Mouse (Mus musculus) heart, embryonic 16.5 days (tissue): ENCODE results near the gene Ftsj1. TPM values are rescaled to one million over a fixed set of nuclear protein-coding genes. Genes with fewer than 3 reads are reported as not detected.

ENCODE experiments used
- ATAC-seq: fragments of 200-750 bp; cut with Nextera tagmentation; replicated peaks from 2 replicates; pipeline ENCODE4 v1.8.0; 2017; ENCODE audit warnings: moderate number of reproducible peaks; ENCODE audit not compliant: insufficient read depth, low FRiP score; ENCODE audit errors: extremely low read depth
- H3K27ac ChIP-seq: fragments of 300-500 bp; sonication (generic); 2 replicates; pipeline ENCODE4 v1.5.1; 2014; ENCODE audit warnings: mild to moderate bottlenecking, low read length, control low read depth, moderate library complexity
- H3K27me3 ChIP-seq: fragments of 300-500 bp; sonication (generic); 2 replicates; pipeline ENCODE4 v1.6.1; 2014; ENCODE audit warnings: low read length, mixed read lengths; ENCODE audit not compliant: control insufficient read depth, insufficient read depth
- H3K36me3 ChIP-seq: fragments of 300-500 bp; sonication (generic); 2 replicates; pipeline ENCODE4 v1.6.1; 2014; ENCODE audit not compliant: control insufficient read depth, insufficient read depth
- H3K4me1 ChIP-seq: fragments of 300-500 bp; sonication (generic); 2 replicates; pipeline ENCODE4 v1.6.1; 2014; ENCODE audit warnings: low read length, mixed read lengths; ENCODE audit not compliant: control insufficient read depth, insufficient read depth
- H3K4me2 ChIP-seq: fragments of 300-500 bp; sonication (generic); 2 replicates; pipeline ENCODE4 v1.6.1; 2014; ENCODE audit warnings: low read depth, mild to moderate bottlenecking, control low read depth, low read length
- H3K4me3 ChIP-seq: fragments of 300-500 bp; sonication (generic); 2 replicates; pipeline ENCODE4 v1.5.1; 2014; ENCODE audit warnings: mild to moderate bottlenecking, control low read depth, low read length
- H3K9ac ChIP-seq: fragments of 300-500 bp; sonication (generic); 2 replicates; pipeline ENCODE4 v1.6.1; 2014; ENCODE audit warnings: low read length, control low read depth
- H3K9me3 ChIP-seq: fragments of 300-500 bp; sonication (generic); replicated peaks from 2 replicates; pipeline ENCODE4 v1.6.1; 2016; ENCODE audit warnings: low read length; ENCODE audit not compliant: control insufficient read depth
- WGBS: fragments of 180-500 bp; shearing (Covaris S2); extraction: QIAGEN DNeasy Blood & Tissue Kit; methylation state at CpG from one replicate; pipeline ENCODE4 v1.1.7; 2014; 5-methylcytosine and 5-hydroxymethylcytosine counted together
- polyA plus RNA-seq: library from polyadenylated mRNA; unstranded; fragments of >200 nt; fragmentation: Nextera tagmentation; extraction: Ambion mirVana; gene quantifications from 2 replicates; pipeline ENCODE4 v1.2.1, GENCODE M21; 2015

The Ftsj1 gene
- polyA plus RNA-seq, 1 experiment from 2014 or later: 23.8 TPM

DNA sequence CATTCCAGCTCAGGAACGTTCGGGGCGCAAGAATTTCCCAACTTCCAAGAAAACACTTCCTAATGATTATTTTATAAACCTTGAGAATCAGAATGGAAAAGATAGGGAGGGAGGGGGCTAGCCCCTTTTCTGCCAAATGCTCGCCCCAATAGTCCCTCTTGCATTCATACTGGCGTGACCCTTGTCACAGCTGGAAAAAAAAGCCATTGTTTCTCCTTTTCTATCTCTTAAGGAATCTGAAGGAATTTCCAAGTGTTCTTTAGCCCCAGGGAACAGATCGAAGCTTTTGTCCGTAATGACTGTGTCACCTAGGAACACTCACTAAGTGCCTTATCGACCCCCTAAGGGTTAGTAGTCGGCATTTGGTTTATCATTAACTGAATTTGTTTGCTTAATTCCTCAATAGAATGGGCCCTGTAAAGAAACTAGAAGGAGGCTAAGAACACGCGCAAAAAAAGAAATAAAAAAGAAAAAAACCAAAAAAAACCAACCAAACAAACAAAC is 45.5 kb downstream of the Ftsj1 start:
- H3K4me1 ChIP-seq: 0 out of 2 replicates have a peak, but pooled peaks cover 2% of the 10 kb centered on the region

DNA sequence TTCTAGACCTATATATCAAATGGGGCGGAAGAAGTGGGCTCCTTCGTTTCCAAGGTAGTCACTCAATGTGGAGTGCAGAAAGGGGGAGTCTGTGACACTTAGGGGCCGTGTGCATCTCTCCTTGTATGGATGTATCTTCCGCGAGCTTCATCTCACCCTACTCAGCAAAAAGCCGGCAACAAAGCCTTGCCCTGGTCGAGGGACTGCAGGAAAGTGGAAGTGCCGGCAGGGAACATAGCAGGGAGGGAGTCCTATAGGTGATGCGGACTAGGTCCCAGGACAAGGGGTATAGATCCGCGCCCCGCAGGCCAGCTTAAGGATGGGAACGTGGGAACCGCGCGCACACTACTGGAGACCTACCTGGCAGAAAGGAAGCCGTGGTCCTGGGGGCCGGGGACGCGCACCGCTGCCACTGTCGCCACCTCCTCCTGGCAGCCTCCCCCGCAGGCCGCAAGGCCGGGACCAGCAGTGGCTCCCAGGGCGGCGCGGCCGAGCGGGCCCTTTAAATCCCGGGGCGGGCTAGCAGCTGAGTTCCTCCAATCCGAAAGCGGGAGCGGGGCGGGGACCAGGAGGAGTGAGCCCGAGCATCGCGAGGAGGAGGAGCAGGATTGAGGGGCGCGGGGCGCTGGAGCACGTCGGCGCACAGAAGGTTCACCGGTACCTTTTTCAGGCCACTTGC is 46.1 kb downstream of the Ftsj1 start, which contains the start of gene Porcn:
Gene Porcn (minus strand): TSS at position 511 of the 679 bp plus-strand sequence.
- Histone ChIP-seq H3K36me3 (no peaks in the 10 kb centered on the region), H3K27me3 (no peaks in the 10 kb centered on the region; the same call in 1 of the 2 replicates), H3K9me3 (no peaks in the 10 kb centered on the region), H3K9ac (peak within 1 kb of the TSS; percentile 69), H3K4me3 (peak within 1 kb of the TSS; percentile 56), H3K4me1 (0 out of 2 replicates have a peak, but pooled peaks cover 2% of the 10 kb centered on the region), H3K27ac (no peak within 1 kb of the TSS), H3K4me2 (peak within 1 kb of the TSS; percentile 81)
- peak; percentile 94 for ATAC-seq
- WGBS: 10% methylated on average over 38 of the region's 46 CpGs

More for the DNA sequence above, 45.5 kb downstream of the Ftsj1 start:
- Histone ChIP-seq H3K27ac (no peak overlapping the region), H3K4me2 (peak overlapping the region; percentile 81), H3K4me3 (peak overlapping the region; percentile 56), H3K9ac (peak overlapping the region; percentile 69), H3K36me3 (no peaks in the 10 kb centered on the region), H3K9me3 (no peaks in the 10 kb centered on the region), H3K27me3 (no peaks in the 10 kb centered on the region; the same call in 1 of the 2 replicates)
- 13% methylated on average over 11 of the region's 11 CpGs for WGBS
- ATAC-seq: no peak

DNA sequence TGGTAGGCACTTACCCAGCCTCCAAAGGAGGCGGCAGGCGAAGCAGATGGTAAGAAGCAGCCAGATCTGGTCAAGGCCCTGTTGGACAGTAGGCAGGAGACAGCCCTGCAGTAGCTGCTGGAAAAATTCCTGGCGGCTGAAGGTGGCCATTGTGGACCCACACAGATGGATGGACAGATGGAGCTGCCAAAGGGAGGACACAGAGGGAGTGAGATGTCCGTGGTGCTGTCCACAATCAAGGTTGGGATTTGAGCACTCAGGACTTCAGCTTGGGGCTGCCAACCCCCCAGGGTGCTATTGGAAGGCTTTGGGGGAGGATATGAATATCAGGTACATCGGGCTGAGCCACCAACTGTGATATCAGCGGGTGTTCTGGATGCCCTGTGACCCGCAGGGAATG is 46.7 kb downstream of the Ftsj1 start:
- no peaks in the 10 kb centered on the region for H3K9me3 ChIP-seq
- peak overlapping the region; percentile 81 for H3K4me2 ChIP-seq
- WGBS: 40% methylated on average over 7 of the region's 7 CpGs
- ATAC-seq: no peak
- no peaks in the 10 kb centered on the region for H3K36me3 ChIP-seq
- H3K9ac ChIP-seq: no peak overlapping the region
- no peak overlapping the region for H3K27ac ChIP-seq
- no peaks in the 10 kb centered on the region; the same call in 1 of the 2 replicates for H3K27me3 ChIP-seq
- H3K4me1 ChIP-seq: 0 out of 2 replicates have a peak, but pooled peaks cover 2% of the 10 kb centered on the region
- H3K4me3 ChIP-seq: no peak overlapping the region; the same call in 1 of the 2 replicates

DNA sequence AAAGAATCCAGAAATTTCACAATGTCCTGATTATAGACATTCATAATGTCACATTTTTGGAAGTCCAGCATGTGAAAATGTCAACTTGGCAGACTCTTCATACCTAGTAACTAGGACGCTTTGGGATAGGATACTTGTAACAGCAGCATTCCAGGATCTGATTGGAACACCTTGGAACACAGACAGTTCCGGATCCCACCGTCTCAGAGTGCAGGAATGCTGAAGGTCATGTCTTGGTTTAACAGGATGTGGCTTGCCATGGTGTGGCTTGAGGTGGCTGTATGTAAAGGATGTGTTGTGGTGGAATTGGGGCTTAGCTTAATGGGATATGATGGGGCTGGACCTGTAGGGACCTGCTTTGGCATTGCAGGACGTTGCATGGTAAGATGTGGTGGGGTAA is 47.1 kb downstream of the Ftsj1 start:
- Histone ChIP-seq H3K4me3 (no peak overlapping the region), H3K27ac (no peak overlapping the region), H3K9me3 (no peaks in the 10 kb centered on the region), H3K4me1 (0 out of 2 replicates have a peak, but pooled peaks cover 2% of the 10 kb centered on the region), H3K9ac (no peak overlapping the region), H3K4me2 (no peak overlapping the region), H3K27me3 (no peaks in the 10 kb centered on the region; the same call in 1 of the 2 replicates), H3K36me3 (no peaks in the 10 kb centered on the region)
- no peak for ATAC-seq
- 56% methylated on average over 4 of the region's 4 CpGs for WGBS

DNA sequence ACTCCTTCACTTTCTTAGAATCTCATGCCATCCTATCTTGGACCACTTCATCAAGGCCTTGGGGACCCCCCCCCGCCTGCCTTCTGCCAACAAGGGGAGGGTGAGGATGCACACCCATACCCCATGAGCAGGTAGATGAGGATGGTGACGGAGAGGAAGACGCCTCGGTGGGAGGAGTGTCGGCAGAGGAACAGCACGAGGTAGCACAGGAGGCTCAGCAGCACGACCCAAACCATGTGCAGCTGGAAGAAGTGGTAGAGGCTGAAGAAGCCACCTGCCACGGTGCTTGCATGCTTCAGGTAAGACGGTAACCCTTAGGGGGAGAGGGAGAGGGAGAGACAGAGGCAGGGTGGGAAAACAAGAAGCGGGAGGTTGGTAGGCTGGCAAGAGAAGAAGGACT is 48.1 kb downstream of the Ftsj1 start:
- Histone ChIP-seq H3K4me1 (0 out of 2 replicates have a peak, but pooled peaks cover 2% of the 10 kb centered on the region), H3K4me3 (no peak overlapping the region)
- WGBS: 65% methylated on average over 10 of the region's 10 CpGs

DNA sequence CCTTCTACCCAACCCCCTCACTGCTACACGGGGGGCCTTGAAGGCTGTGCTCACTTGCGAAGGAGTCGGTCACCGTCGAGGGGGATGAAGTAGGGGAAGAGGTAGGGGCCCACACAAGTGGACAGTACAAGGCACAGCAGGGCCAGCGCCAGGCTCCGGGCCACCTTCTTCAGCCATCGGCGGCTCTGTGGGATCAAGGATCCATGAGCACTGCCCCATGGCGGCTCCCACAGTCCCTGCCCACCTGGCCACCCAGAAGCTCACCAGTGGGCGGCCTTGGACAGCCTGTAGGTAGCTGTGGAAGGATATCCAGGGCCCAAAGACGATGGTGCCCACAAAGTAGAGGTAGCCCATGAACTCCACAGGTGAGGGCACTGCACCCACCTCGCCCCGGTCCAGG is 49.1 kb downstream of the Ftsj1 start:
- no peak overlapping the region for H3K4me2 ChIP-seq
- 0 out of 2 replicates have a peak, but pooled peaks cover 2% of the 10 kb centered on the region for H3K4me1 ChIP-seq
- H3K36me3 ChIP-seq: no peaks in the 10 kb centered on the region
- WGBS: 82% methylated on average over 14 of the region's 14 CpGs
- H3K9me3 ChIP-seq: no peaks in the 10 kb centered on the region
- no peak overlapping the region for H3K27ac ChIP-seq
- no peak overlapping the region for H3K9ac ChIP-seq
- H3K27me3 ChIP-seq: no peaks in the 10 kb centered on the region; the same call in 1 of the 2 replicates
- no peak for ATAC-seq
- H3K4me3 ChIP-seq: no peak overlapping the region

More for the DNA sequence above, 48.1 kb downstream of the Ftsj1 start:
- Histone ChIP-seq H3K4me2 (no peak overlapping the region), H3K27me3 (no peaks in the 10 kb centered on the region; the same call in 1 of the 2 replicates), H3K27ac (no peak overlapping the region), H3K9me3 (no peaks in the 10 kb centered on the region), H3K9ac (no peak overlapping the region), H3K36me3 (no peaks in the 10 kb centered on the region)
- no peak for ATAC-seq

DNA sequence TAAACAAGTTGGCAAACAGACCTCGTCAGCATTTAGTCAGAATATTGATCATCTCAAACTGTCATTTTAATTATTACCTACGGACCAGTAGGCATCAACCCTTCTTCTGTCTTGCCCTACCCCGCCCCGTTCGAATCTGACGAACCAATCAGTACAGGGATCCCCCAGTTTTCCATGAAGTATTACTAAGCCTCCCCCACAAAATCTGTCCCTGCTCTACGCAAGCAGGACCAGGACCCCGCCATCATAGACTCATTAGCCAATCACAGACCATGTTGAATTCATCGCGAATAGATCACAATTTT is 58.8 kb downstream of the Ftsj1 start, which contains the start of gene Ebp:
Gene Ebp (minus strand): TSS at position 94 of the 305 bp plus-strand sequence.
- no peaks in the 10 kb centered on the region for H3K36me3 ChIP-seq
- H3K4me3 ChIP-seq: peak within 1 kb of the TSS; percentile 61
- peak within 1 kb of the TSS; percentile 76 for H3K9ac ChIP-seq
- H3K27me3 ChIP-seq: no peaks in the 10 kb centered on the region
- H3K9me3 ChIP-seq: no peaks in the 10 kb centered on the region
- H3K4me2 ChIP-seq: peak within 1 kb of the TSS; percentile 77
- peak within 1 kb of the TSS; percentile 61 for H3K27ac ChIP-seq
- no peak for ATAC-seq
- H3K4me1 ChIP-seq: no peaks in the 10 kb centered on the region
- WGBS: 12% methylated on average over 10 of the region's 10 CpGs

DNA sequence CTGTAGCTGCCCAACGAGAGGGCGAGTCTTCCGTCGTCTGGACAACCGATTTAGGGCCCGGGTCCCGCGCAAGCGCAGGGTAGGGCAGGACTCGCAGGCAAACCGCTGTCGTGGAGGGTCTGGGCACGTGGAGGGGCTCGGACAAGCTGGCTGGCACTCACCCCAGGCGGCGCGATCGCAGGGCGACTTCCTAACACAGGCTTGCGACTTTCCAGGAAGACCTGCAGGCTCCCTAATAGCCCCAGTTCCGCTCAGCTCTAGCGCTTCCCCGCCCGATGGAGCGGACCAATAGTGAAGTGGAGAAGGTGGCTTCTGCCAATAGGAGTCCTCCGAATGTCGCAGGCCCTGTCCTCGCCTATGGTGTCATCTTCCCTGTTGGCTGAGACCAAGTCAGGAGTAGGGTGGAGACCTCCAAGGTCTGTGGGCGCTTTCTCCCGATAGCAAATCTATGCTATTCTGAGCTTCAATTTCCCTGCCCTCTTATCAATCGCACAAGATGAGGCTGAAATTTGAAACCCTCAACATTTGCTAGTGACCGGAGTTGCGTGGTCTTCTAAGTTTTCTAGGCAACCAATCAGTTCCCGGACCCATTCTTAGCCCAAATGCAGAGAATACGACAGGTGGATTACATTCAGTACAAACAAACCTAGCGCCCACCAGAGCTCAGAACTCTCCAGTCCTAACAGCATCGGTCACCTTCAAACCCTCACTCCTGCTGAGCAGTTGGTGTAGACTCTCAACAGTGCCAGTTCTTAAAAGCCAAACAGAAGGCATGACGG is 59.4 kb downstream of the Ftsj1 start:
- peak; percentile 95 for ATAC-seq
- Histone ChIP-seq H3K9me3 (no peaks in the 10 kb centered on the region), H3K27me3 (no peaks in the 10 kb centered on the region), H3K27ac (peak overlapping the region; percentile 61), H3K4me2 (peak overlapping the region; percentile 77), H3K4me1 (no peaks in the 10 kb centered on the region), H3K4me3 (peak overlapping the region; percentile 61), H3K36me3 (no peaks in the 10 kb centered on the region), H3K9ac (peak overlapping the region; percentile 76)
- WGBS: 10% methylated on average over 38 of the region's 38 CpGs
